Mouse (Mus musculus) kidney, postnatal 0 days (tissue): ENCODE measurements around the gene Habp4. TPM values are rescaled to one million over a fixed set of nuclear protein-coding genes. Genes with fewer than 3 reads are reported as not detected.
A peak's percentile ranks its signal among the peaks of the same experiment; 100 is the strongest.

ENCODE experiments used
- ATAC-seq: fragments of 200-750 bp; cut with Nextera tagmentation; replicated peaks from 2 replicates; pipeline ENCODE4 v1.8.0; 2017; ENCODE audit warnings: low read depth, moderate number of reproducible peaks, moderate TSS enrichment, moderate library complexity; ENCODE audit not compliant: low FRiP score
- DNase-seq: peaks from one replicate; pipeline ENCODE4 v3.0.0-alpha.2; 2016; ENCODE audit warnings: low spot score
- H3K27ac ChIP-seq: fragments of 300-500 bp; sonication (generic); 2 replicates; pipeline ENCODE4 v1.5.1; 2014; ENCODE audit warnings: mild to moderate bottlenecking
- H3K27me3 ChIP-seq: fragments of 300-500 bp; sonication (generic); 2 replicates; pipeline ENCODE4 v1.6.1; 2014; ENCODE audit warnings: low read length, mixed read lengths; ENCODE audit not compliant: insufficient read depth
- H3K36me3 ChIP-seq: fragments of 300-500 bp; sonication (generic); 2 replicates; pipeline ENCODE4 v1.6.1; 2014; ENCODE audit warnings: low read length, mixed read lengths; ENCODE audit not compliant: insufficient read depth
- H3K4me1 ChIP-seq: fragments of 300-500 bp; sonication (generic); replicated peaks from 2 replicates; pipeline ENCODE4 v1.6.1; 2014; ENCODE audit warnings: antibody characterized with exemption, low read length, mixed read lengths; ENCODE audit not compliant: insufficient read depth
- H3K4me2 ChIP-seq: fragments of 300-500 bp; sonication (generic); 2 replicates; pipeline ENCODE4 v1.6.1; 2014; ENCODE audit warnings: mild to moderate bottlenecking, low read length, moderate library complexity, mixed read lengths
- H3K4me3 ChIP-seq: fragments of 300-500 bp; sonication (generic); replicated peaks from 2 replicates; pipeline ENCODE4 v1.5.1; 2014; ENCODE audit warnings: low read depth, low read length
- H3K9ac ChIP-seq: fragments of 300-500 bp; sonication (generic); 2 replicates; pipeline ENCODE4 v1.6.1; 2014; ENCODE audit warnings: low read depth, low read length
- H3K9me3 ChIP-seq: fragments of 300-500 bp; sonication (generic); replicated peaks from 2 replicates; pipeline ENCODE4 v1.6.1; 2016; ENCODE audit warnings: low read length, inconsistent platforms, mixed read lengths
- CTCF ChIP-seq: IDR thresholded peaks from 2 replicates; pipeline ENCODE4 v1.5.1; 2016; ENCODE audit warnings: antibody characterized with exemption, low read depth, mild to moderate bottlenecking, moderate library complexity
- WGBS: fragments of 180-500 bp; shearing (Covaris S2); extraction: QIAGEN DNeasy Blood & Tissue Kit; methylation state at CpG from one replicate; pipeline ENCODE4 v1.1.7; 2014; 5-methylcytosine and 5-hydroxymethylcytosine counted together
- polyA plus RNA-seq: library from polyadenylated mRNA; unstranded; fragments of >200 nt; fragmentation: Nextera tagmentation; extraction: Ambion mirVana; gene quantifications from 2 replicates; pipeline ENCODE4 v1.2.1, GENCODE M21; 2015

Habp4 gene
- polyA plus RNA-seq, 1 experiment from 2014 or later = 37.4 TPM

DNA sequence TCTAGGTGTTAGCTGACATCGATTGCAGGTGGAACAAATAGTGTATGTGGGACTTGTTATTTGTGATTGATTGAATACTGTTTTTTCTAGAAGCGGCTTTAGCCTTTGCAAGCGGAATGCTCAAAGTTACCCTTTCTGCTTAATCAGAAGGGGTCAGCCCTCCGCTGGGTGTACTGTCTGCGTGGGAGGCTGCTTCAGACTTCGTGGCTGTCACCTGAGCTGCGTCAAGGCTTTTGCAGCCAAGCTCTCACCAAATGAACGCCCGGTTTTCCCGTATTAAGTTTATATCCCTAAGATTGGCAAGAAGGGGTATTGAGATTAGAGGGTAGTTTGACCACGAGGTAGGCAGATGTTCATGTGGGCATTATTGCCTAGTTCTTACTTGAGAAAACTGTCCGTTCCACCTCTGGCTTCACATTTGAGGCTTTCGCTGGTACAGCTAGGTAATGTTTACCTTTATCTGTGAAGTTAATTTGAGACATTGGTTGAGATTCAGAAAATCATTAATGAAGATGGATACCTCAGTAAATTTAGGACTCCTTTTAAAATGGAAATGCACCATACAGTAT, 1.6 kb downstream of the Habp4 start:
- peak; percentile 19 for DNase-seq
- Histone ChIP-seq H3K9ac (peak overlapping the region; percentile 90), H3K36me3 (no peaks in the 10 kb centered on the region), H3K4me1 (0 out of 2 replicates have a peak, but pooled peaks cover 5% of the 10 kb centered on the region), H3K4me3 (peak overlapping the region; percentile 82), H3K9me3 (peaks cover 4% of the 10 kb centered on the region), H3K27me3 (no peaks in the 10 kb centered on the region), H3K27ac (no peak overlapping the region), H3K4me2 (peak overlapping the region; percentile 98)
- TF ChIP-seq CTCF = no peak
- 29% methylated on average over 13 of the region's 13 CpGs for WGBS
- ATAC-seq = no peak

DNA sequence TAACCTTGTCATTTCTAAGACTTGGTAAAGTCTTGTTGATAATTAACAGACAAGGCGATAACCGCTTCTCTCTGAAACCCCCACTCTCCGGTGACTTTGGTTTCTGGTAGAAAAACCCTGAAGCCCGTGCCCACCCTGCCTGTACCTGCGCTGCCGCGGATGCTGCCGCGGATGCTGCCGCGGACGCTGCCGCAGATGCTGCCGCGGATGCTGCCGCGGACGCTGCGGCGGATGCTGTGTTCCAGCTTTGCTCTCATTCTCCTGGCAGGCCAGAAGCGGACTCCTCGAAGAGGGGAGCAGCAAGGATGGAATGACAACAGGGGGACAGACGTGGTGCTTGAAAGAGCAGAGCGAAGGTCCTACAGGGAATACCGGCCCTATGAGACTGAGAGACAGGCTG, 8.1 kb downstream of the Habp4 start:
- 96% methylated on average over 25 of the region's 25 CpGs for WGBS
- H3K27ac ChIP-seq = no peak overlapping the region
- DNase-seq (no peak), ATAC-seq (no peak)
- H3K9ac ChIP-seq = no peak overlapping the region
- no peaks in the 10 kb centered on the region for H3K4me1 ChIP-seq
- H3K4me2 ChIP-seq = no peak overlapping the region
- H3K9me3 ChIP-seq = peaks cover 30% of the 10 kb centered on the region
- peaks cover 21% of the 10 kb centered on the region for H3K36me3 ChIP-seq
- H3K27me3 ChIP-seq = no peaks in the 10 kb centered on the region
- H3K4me3 ChIP-seq = no peak overlapping the region
- no peak for TF ChIP-seq CTCF

DNA sequence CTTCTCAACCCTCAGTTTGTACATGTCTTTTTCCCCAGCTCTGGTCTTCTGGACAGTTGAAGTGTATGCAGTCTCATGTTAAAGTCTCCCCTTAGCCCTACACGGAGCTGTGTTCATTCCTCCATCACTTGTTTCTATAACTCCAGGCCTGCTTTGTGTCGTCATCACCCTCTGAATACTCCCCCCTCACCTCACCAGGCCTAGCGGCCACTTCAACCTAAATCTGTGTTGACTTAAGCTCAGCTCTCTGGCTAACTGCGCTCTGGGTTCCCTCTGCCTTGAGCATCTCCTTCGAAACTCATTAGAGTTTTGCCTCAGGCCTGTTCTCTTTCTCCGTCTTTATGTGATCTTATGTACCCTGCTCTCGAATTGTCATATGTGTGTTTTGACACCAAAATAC, 16.4 kb downstream of the Habp4 start:
- Histone ChIP-seq H3K9me3 (no peaks in the 10 kb centered on the region), H3K27ac (no peak overlapping the region), H3K36me3 (peaks cover 20% of the 10 kb centered on the region; the same call in 1 of the 2 replicates), H3K9ac (no peak overlapping the region), H3K4me3 (no peak overlapping the region), H3K27me3 (no peaks in the 10 kb centered on the region), H3K4me2 (no peak overlapping the region), H3K4me1 (no peaks in the 10 kb centered on the region)
- DNase-seq (no peak), ATAC-seq (no peak)
- TF ChIP-seq CTCF = no peak
- WGBS = 86% methylated on average over 7 of the region's 7 CpGs

DNA sequence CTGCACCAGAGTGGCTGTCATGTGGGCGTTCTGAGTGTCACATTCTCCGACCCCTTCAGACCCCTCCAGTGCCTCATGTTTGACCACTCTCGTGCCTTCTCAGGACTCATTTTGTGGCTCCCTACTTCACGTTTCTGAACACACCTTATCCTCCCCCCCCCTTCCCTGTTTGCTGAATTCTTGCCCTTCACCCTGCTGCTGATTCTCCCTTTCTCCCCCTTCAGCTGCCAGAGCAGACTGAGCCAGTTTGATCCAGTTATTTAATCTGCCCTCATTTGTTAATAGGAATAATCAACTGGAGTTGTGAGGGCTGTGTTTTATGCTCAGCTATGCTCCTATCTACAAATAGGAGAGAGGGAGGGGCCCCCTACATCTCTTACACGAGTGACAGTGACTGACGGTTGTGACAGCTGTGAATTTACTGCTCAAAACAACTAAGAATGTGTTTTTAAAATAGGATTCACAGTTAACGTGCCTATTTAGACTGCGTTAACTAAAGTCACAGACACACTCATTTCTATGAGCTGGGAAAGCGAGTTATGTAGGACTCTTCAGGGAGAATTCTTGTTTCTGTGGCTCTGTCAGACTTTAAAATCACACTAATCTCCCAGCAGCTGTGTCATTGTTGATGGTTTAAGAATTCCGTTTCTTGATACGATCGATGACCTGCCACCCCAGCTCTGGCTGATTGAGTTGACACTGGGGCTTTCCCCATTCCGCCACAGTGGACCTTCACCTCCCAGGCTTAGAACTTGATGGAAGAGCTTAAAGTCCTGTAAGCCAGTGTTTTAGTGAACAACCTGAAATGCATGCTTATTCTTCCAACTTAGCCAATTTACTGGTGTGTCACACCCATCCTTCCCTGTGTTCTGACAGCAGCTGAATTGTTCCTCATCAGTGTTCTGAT, 17.4 kb downstream of the Habp4 start:
- peaks cover 18% of the 10 kb centered on the region; the same call in 1 of the 2 replicates for H3K36me3 ChIP-seq
- H3K4me3 ChIP-seq = no peak overlapping the region
- H3K4me2 ChIP-seq = no peak overlapping the region
- H3K27me3 ChIP-seq = no peaks in the 10 kb centered on the region
- H3K9ac ChIP-seq = no peak overlapping the region
- no peaks in the 10 kb centered on the region for H3K9me3 ChIP-seq
- no peaks in the 10 kb centered on the region for H3K4me1 ChIP-seq
- WGBS = 83% methylated on average over 13 of the region's 13 CpGs
- ATAC-seq (no peak), DNase-seq (no peak)
- no peak for TF ChIP-seq CTCF
- no peak overlapping the region for H3K27ac ChIP-seq

DNA sequence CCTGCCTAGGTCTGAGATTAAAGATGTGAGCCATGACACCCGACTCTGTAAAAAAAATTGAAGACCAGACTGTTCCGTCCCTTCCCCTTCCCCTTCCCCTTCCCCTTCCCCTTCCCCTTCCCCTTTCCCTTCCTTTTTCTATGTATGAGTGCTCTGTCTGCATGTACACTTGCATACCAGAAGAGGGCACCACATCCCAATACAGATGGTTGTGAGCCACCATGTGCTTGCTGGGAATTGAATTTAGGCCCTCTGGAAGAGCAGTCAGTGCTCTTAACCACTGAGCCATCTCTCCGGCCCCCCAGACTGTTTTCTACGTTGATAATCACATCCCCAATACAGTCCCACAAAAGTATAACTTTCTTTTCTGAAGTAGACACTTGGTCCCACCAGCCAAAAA, 18.7 kb downstream of the Habp4 start:
- H3K4me3 ChIP-seq = no peak overlapping the region
- peak; percentile 42; the same call in 1 of the 2 replicates for TF ChIP-seq CTCF
- H3K27ac ChIP-seq = no peak overlapping the region
- H3K9ac ChIP-seq = no peak overlapping the region
- no peaks in the 10 kb centered on the region for H3K9me3 ChIP-seq
- H3K36me3 ChIP-seq = peaks cover 23% of the 10 kb centered on the region; the same call in 1 of the 2 replicates
- H3K4me2 ChIP-seq = no peak overlapping the region
- 95% methylated on average over 4 of the region's 4 CpGs for WGBS
- DNase-seq = no peak
- no peak for ATAC-seq
- H3K27me3 ChIP-seq = no peaks in the 10 kb centered on the region
- no peaks in the 10 kb centered on the region for H3K4me1 ChIP-seq

DNA sequence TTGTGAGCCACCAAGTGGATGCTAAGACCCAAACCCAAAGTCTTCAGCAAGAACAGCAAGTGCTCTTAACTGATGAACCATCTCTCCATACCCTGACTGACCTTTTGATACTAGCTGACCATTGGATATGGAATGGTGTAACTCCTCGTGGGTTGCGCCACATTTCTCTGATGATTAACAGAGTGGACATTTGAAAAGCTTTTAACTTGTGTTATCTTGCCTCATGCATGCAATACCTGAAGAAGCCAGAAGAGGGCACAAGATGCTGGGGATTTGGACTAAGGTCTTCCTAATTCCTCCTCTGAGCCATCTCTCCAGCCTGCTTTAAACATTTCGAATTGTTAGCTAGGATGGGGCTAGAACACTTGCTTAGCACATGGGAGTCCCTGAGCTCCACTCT, 19.3 kb downstream of the Habp4 start:
- ATAC-seq (peak; percentile 62), DNase-seq (peak; percentile 70)
- Histone ChIP-seq H3K4me2 (no peak overlapping the region), H3K27ac (no peak overlapping the region), H3K27me3 (no peaks in the 10 kb centered on the region), H3K4me1 (no peaks in the 10 kb centered on the region), H3K4me3 (no peak overlapping the region), H3K9ac (no peak overlapping the region), H3K36me3 (peaks cover 23% of the 10 kb centered on the region; the same call in 1 of the 2 replicates), H3K9me3 (no peaks in the 10 kb centered on the region)
- peak; percentile 85 for TF ChIP-seq CTCF
- 76% methylated on average over 3 of the region's 3 CpGs for WGBS
